Mouse (Mus musculus) midbrain, postnatal 0 days (tissue): ENCODE results near the gene Secisbp2. TPM values are rescaled to one million over a fixed set of nuclear protein-coding genes. Genes with fewer than 3 reads are reported as not detected.
A peak's percentile ranks its signal among the peaks of the same experiment; 100 is the strongest.

Experiments
- ATAC-seq: fragments of 200-750 bp; cut with Nextera tagmentation; 2 replicates; pipeline ENCODE4 v1.8.0; 2017; ENCODE audit warnings: moderate number of reproducible peaks, mild to moderate bottlenecking, moderate TSS enrichment, moderate library complexity; ENCODE audit not compliant: low FRiP score
- DNase-seq: peaks from one replicate; pipeline ENCODE4 v3.0.0-alpha.2; 2015; ENCODE audit warnings: low spot score
- H3K27ac ChIP-seq: fragments of 300-500 bp; sonication (generic); 2 replicates; pipeline ENCODE4 v1.5.1; 2014; ENCODE audit warnings: low read depth, mild to moderate bottlenecking, low read length, mixed read lengths
- H3K27me3 ChIP-seq: fragments of 300-500 bp; sonication (generic); 2 replicates; pipeline ENCODE4 v1.6.1; 2014; ENCODE audit warnings: low read length, control low read depth, mixed read lengths; ENCODE audit not compliant: insufficient read depth
- H3K36me3 ChIP-seq: fragments of 300-500 bp; sonication (generic); 2 replicates; pipeline ENCODE4 v1.6.1; 2014; ENCODE audit warnings: low read length, control low read depth, mixed read lengths; ENCODE audit not compliant: insufficient read depth
- H3K4me1 ChIP-seq: fragments of 300-500 bp; sonication (generic); 2 replicates; pipeline ENCODE4 v1.6.1; 2014; ENCODE audit warnings: mild to moderate bottlenecking, control low read depth, antibody characterized with exemption, low read length, mixed read lengths; ENCODE audit not compliant: insufficient read depth
- H3K4me2 ChIP-seq: fragments of 300-500 bp; sonication (generic); 2 replicates; pipeline ENCODE4 v1.6.1; 2014; ENCODE audit warnings: low read depth, mild to moderate bottlenecking, low read length, mixed read lengths; ENCODE audit not compliant: poor library complexity, severe bottlenecking
- H3K4me3 ChIP-seq: fragments of 300-500 bp; sonication (generic); 2 replicates; pipeline ENCODE4 v1.5.1; 2014; ENCODE audit warnings: low read depth, mild to moderate bottlenecking, low read length, moderate library complexity
- H3K9ac ChIP-seq: fragments of 300-500 bp; sonication (generic); replicated peaks from 2 replicates; pipeline ENCODE4 v1.6.1; 2014; ENCODE audit warnings: mild to moderate bottlenecking, low read length, moderate library complexity, mixed read lengths; ENCODE audit not compliant: poor library complexity, severe bottlenecking
- H3K9me3 ChIP-seq: fragments of 300-500 bp; sonication (generic); 2 replicates; pipeline ENCODE4 v1.6.1; 2016; ENCODE audit warnings: low read length, control low read depth
- CTCF ChIP-seq: IDR thresholded peaks from 2 replicates; pipeline ENCODE4 v1.5.1; 2016; ENCODE audit warnings: antibody characterized with exemption, mild to moderate bottlenecking
- WGBS: fragments of 180-500 bp; shearing (Covaris S2); extraction: QIAGEN DNeasy Blood & Tissue Kit; methylation state at CpG from one replicate; pipeline ENCODE4 v1.1.7; 2014; 5-methylcytosine and 5-hydroxymethylcytosine counted together
- polyA plus RNA-seq: library from polyadenylated mRNA; unstranded; fragments of >200 nt; fragmentation: Nextera tagmentation; extraction: Ambion mirVana; gene quantifications from 2 replicates; pipeline ENCODE4 v1.2.1, GENCODE M21; 2015
- total RNA-seq: library from RNA; depleted of rRNA; stranded (reverse); fragments of >200 nt; gene quantifications from 2 replicates; pipeline ENCODE4 v1.2.3, GENCODE M21; 2014

The Secisbp2 gene
- total and polyA plus RNA-seq, 2 experiments from 2014 or later: 15.2 to 19.4 TPM

GRCm38 (mm10) chr13:51645872-51646271, 5.6 kb upstream of the Secisbp2 start:
- Histone ChIP-seq H3K36me3 (no peaks in the 10 kb centered on the region), H3K4me1 (no peaks in the 10 kb centered on the region), H3K4me3 (peak overlapping the region; percentile 61), H3K4me2 (peak overlapping the region; percentile 96), H3K27ac (no peak overlapping the region), H3K27me3 (no peaks in the 10 kb centered on the region), H3K9ac (no peak overlapping the region), H3K9me3 (no peaks in the 10 kb centered on the region)
- ATAC-seq (no peak), DNase-seq (no peak)
- WGBS: under 1% methylated on average over 7 of the region's 7 CpGs
- TF ChIP-seq CTCF: no peak

GRCm38 (mm10) chr13:51646362-51647027, 5.0 kb upstream of the Secisbp2 start:
- Histone ChIP-seq H3K27ac (no peak overlapping the region), H3K9ac (no peak overlapping the region), H3K4me2 (no peak overlapping the region; the same call in 1 of the 2 replicates), H3K9me3 (no peaks in the 10 kb centered on the region), H3K4me3 (no peak overlapping the region), H3K36me3 (no peaks in the 10 kb centered on the region), H3K4me1 (no peaks in the 10 kb centered on the region), H3K27me3 (no peaks in the 10 kb centered on the region)
- DNase-seq (no peak), ATAC-seq (no peak)
- WGBS: 21% methylated on average over 3 of the region's 3 CpGs
- no peak for TF ChIP-seq CTCF

GRCm38 (mm10) chr13:51647770-51648169, 3.7 kb upstream of the Secisbp2 start:
- Histone ChIP-seq H3K4me2 (no peak overlapping the region), H3K27me3 (no peaks in the 10 kb centered on the region), H3K9me3 (no peaks in the 10 kb centered on the region), H3K4me3 (no peak overlapping the region), H3K4me1 (0 out of 2 replicates have a peak, but pooled peaks cover 4% of the 10 kb centered on the region), H3K9ac (no peak overlapping the region), H3K36me3 (no peaks in the 10 kb centered on the region), H3K27ac (no peak overlapping the region)
- no peak for DNase-seq
- no peak for TF ChIP-seq CTCF
- ATAC-seq: no peak
- 89% methylated on average over 3 of the region's 3 CpGs for WGBS

- no peak for DNase-seq
- no peak overlapping the region for H3K27ac ChIP-seq
- no peak for TF ChIP-seq CTCF
- no peak overlapping the region for H3K9ac ChIP-seq
- H3K4me3 ChIP-seq: no peak overlapping the region
- 95% methylated on average over 4 of the region's 4 CpGs for WGBS
- no peaks in the 10 kb centered on the region for H3K27me3 ChIP-seq
- H3K36me3 ChIP-seq: peaks cover 3% of the 10 kb centered on the region; the same call in 1 of the 2 replicates
- H3K4me1 ChIP-seq: 0 out of 2 replicates have a peak, but pooled peaks cover 4% of the 10 kb centered on the region
- H3K4me2 ChIP-seq: no peak overlapping the region
- no peaks in the 10 kb centered on the region for H3K9me3 ChIP-seq
- no peak for ATAC-seq
Measured at GRCm38 (mm10) chr13:51648237-51648636, 3.3 kb upstream of the Secisbp2 start.

- Histone ChIP-seq H3K27me3 (no peaks in the 10 kb centered on the region), H3K4me3 (no peak overlapping the region), H3K4me1 (0 out of 2 replicates have a peak, but pooled peaks cover 4% of the 10 kb centered on the region), H3K4me2 (no peak overlapping the region), H3K9me3 (no peaks in the 10 kb centered on the region), H3K9ac (no peak overlapping the region), H3K36me3 (peaks cover 8% of the 10 kb centered on the region; the same call in 1 of the 2 replicates), H3K27ac (no peak overlapping the region)
- TF ChIP-seq CTCF: no peak
- DNase-seq (no peak), ATAC-seq (no peak)
- WGBS: 35% methylated on average over 1 of the region's 1 CpGs
Measured at GRCm38 (mm10) chr13:51649740-51650139, 1.8 kb upstream of the Secisbp2 start.

GRCm38 (mm10) chr13:51653159-51653558, 1.7 kb downstream of the Secisbp2 start:
- Histone ChIP-seq H3K4me1 (0 out of 2 replicates have a peak, but pooled peaks cover 4% of the 10 kb centered on the region), H3K4me3 (no peak overlapping the region), H3K4me2 (no peak overlapping the region), H3K27ac (no peak overlapping the region), H3K9ac (no peak overlapping the region), H3K36me3 (peaks cover 35% of the 10 kb centered on the region), H3K27me3 (no peaks in the 10 kb centered on the region), H3K9me3 (no peaks in the 10 kb centered on the region)
- WGBS: 94% methylated on average over 6 of the region's 6 CpGs
- DNase-seq (no peak), ATAC-seq (no peak)
- TF ChIP-seq CTCF: no peak
